Mouse (Mus musculus): Measurements from ENCODE around the gene Gnb2.

- TF ChIP-seq POLR2A (IDR thresholded peaks at IDR 0.05; ENCODE audit: low read depth, low read length) (no peak), CTCF (IDR thresholded peaks at IDR 0.05; ENCODE audit: extremely low read depth, insufficient read depth, insufficient read length, insufficient replicate concordance) (no peak)
Measured at GRCm38 (mm10) chr5:137500186-137500585, 33.1 kb downstream of the Gnb2 start.
